ENCODE assay signal across 8 mouse cellular contexts in the genomic region with DNA sequence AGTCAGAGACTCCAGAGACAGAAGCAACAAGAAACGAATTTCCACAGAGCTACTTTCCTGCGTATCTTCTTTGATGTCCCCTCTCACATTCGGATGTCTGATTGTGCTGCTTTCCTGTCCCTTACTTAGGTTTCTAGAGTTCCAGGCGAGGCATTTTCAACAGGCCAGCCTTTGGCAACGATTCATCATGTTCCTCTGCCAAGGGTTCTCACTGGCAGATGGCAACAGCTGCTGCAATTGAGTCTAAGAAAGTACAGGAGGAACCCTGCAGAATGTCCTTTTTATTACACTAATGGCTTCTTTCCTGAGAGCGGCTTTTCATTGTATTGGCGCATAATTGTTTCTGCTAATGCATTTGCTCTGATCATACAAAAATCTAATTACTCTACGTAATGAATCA.
DNase-seq lines count a peak whose midpoint lies in the region; ATAC-seq and TF ChIP-seq lines count a peak whose summit lies in the region.

No protein-coding gene starts in this region.

- WGBS in limb, embryonic 14.5 days = 53% methylated on average over 8 of the region's 8 CpGs
- 65% methylated on average over 8 of the region's 8 CpGs for WGBS in limb, embryonic 10.5 days
- WGBS in bone marrow, adult 2 months = 38% methylated on average over 8 of the region's 8 CpGs
- whole genome bisulfite sequencing in embryonic facial prominence, embryonic 14.5 days = 50% methylated on average over 8 of the region's 8 CpGs
- WGBS in hindbrain, embryonic 13.5 days = 38% methylated on average over 8 of the region's 8 CpGs
- 52% methylated on average over 8 of the region's 8 CpGs for WGBS in liver, embryonic 16.5 days (ENCODE audit: insufficient replicate concordance)
- 53% methylated on average over 8 of the region's 8 CpGs for WGBS in small intestine, adult 2 months

- no peak overlapping the region for H3K27ac ChIP-seq in limb, embryonic 14.5 days (replicated peaks; ENCODE audit: low read depth, low read length)
- no peak overlapping the region for H3K27ac ChIP-seq in limb, embryonic 10.5 days
- H3K27ac ChIP-seq in bone marrow, adult 2 months (ENCODE audit: control insufficient read depth, insufficient read depth, low read depth, low read length, poor library complexity) = peak overlapping the region; percentile 31; the same call in 1 of the 2 replicates
- H3K27ac ChIP-seq in embryonic facial prominence, embryonic 14.5 days (replicated peaks; ENCODE audit: low read depth, low read length) = 0 out of 2 replicates have a peak overlapping the region, but pooled peaks have one; percentile 21
- peak overlapping the region; percentile 52; the same call in 1 of the 2 replicates for H3K27ac ChIP-seq in hindbrain, embryonic 13.5 days
- H3K27ac ChIP-seq in liver, embryonic 16.5 days (ENCODE audit: low read length) = peak overlapping the region; percentile 37; the same call in 1 of the 2 replicates
- peak overlapping the region; percentile 23 for H3K27ac ChIP-seq in small intestine, adult 2 months (ENCODE audit: insufficient read depth, low read depth, low read length)

- no peak overlapping the region for H3K4me3 ChIP-seq in limb, embryonic 14.5 days (replicated peaks; ENCODE audit: low read length)
- H3K4me3 ChIP-seq in limb, embryonic 10.5 days = no peak overlapping the region
- H3K4me3 ChIP-seq in bone marrow, adult 2 months (replicated peaks; ENCODE audit: control insufficient read depth, low read depth, low read length) = no peak overlapping the region
- H3K4me3 ChIP-seq in embryonic facial prominence, embryonic 14.5 days (ENCODE audit: low read depth, low read length) = no peak overlapping the region
- H3K4me3 ChIP-seq in hindbrain, embryonic 13.5 days = no peak overlapping the region
- H3K4me3 ChIP-seq in liver, embryonic 16.5 days (ENCODE audit: low read depth, low read length) = no peak overlapping the region
- no peak overlapping the region for H3K4me3 ChIP-seq in small intestine, adult 2 months (ENCODE audit: low read depth, low read length)

- no peaks in the 10 kb centered on the region for H3K4me1 ChIP-seq in limb, embryonic 14.5 days (ENCODE audit: control insufficient read depth, insufficient read depth, low read length)
- no peaks in the 10 kb centered on the region for H3K4me1 ChIP-seq in limb, embryonic 10.5 days
- peaks cover 13% of the 10 kb centered on the region for H3K4me1 ChIP-seq in bone marrow, adult 2 months (ENCODE audit: control insufficient read depth, insufficient read depth, low read length)
- H3K4me1 ChIP-seq in embryonic facial prominence, embryonic 14.5 days (ENCODE audit: control insufficient read depth, insufficient read depth, low read length) = no peaks in the 10 kb centered on the region; the same call in 1 of the 2 replicates
- H3K4me1 ChIP-seq in hindbrain, embryonic 13.5 days (replicated peaks) = peaks cover 17% of the 10 kb centered on the region
- no peaks in the 10 kb centered on the region; the same call in 1 of the 2 replicates for H3K4me1 ChIP-seq in liver, embryonic 16.5 days (ENCODE audit: control insufficient read depth, low read depth, low read length)
- peaks cover 6% of the 10 kb centered on the region; the same call in 1 of the 2 replicates for H3K4me1 ChIP-seq in small intestine, adult 2 months (ENCODE audit: control insufficient read depth, insufficient read depth, insufficient read length, low read length)

- H3K36me3 ChIP-seq in limb, embryonic 14.5 days (ENCODE audit: control insufficient read depth, insufficient read depth, low read length) = no peaks in the 10 kb centered on the region
- H3K36me3 ChIP-seq in limb, embryonic 10.5 days = no peaks in the 10 kb centered on the region
- H3K36me3 ChIP-seq in embryonic facial prominence, embryonic 14.5 days (ENCODE audit: control insufficient read depth, insufficient read depth, low read length) = no peaks in the 10 kb centered on the region
- H3K36me3 ChIP-seq in hindbrain, embryonic 13.5 days = no peaks in the 10 kb centered on the region
- H3K36me3 ChIP-seq in liver, embryonic 16.5 days (ENCODE audit: control insufficient read depth, insufficient read depth) = no peaks in the 10 kb centered on the region
- H3K36me3 ChIP-seq in small intestine, adult 2 months (ENCODE audit: control insufficient read depth, insufficient read depth, low read length) = no peaks in the 10 kb centered on the region

- no peak overlapping the region for H3K9ac ChIP-seq in limb, embryonic 14.5 days (ENCODE audit: low read depth, low read length, severe bottlenecking)
- H3K9ac ChIP-seq in embryonic facial prominence, embryonic 14.5 days (ENCODE audit: low read depth, low read length) = no peak overlapping the region
- H3K9ac ChIP-seq in hindbrain, embryonic 13.5 days = no peak overlapping the region
- H3K9ac ChIP-seq in liver, embryonic 16.5 days (ENCODE audit: low read depth, low read length) = no peak overlapping the region

- no peak overlapping the region for H3K4me2 ChIP-seq in limb, embryonic 14.5 days (replicated peaks; ENCODE audit: low read depth, low read length, severe bottlenecking)
- no peak overlapping the region for H3K4me2 ChIP-seq in embryonic facial prominence, embryonic 14.5 days (ENCODE audit: low read depth, low read length)
- no peak overlapping the region for H3K4me2 ChIP-seq in hindbrain, embryonic 13.5 days
- no peak overlapping the region for H3K4me2 ChIP-seq in liver, embryonic 16.5 days (ENCODE audit: low read depth, low read length)

- DNase-seq in limb, embryonic 14.5 days (ENCODE audit: low spot score) = peak; percentile 40
- DNase-seq in limb, embryonic 10.5 days (ENCODE audit: low spot score) = no peak
- DNase-seq in embryonic facial prominence, embryonic 14.5 days (ENCODE audit: low spot score) = peak; percentile 81

- no peak for TF ChIP-seq POLR2A in limb, embryonic 14.5 days (IDR thresholded peaks at IDR 0.05; ENCODE audit: borderline replicate concordance, extremely low read depth, insufficient read depth, insufficient read length)
- TF ChIP-seq POLR2A in bone marrow, adult 2 months (IDR thresholded peaks at IDR 0.05; ENCODE audit: borderline replicate concordance, control insufficient read depth, low read depth, low read length) = no peak
- TF ChIP-seq POLR2A in small intestine, adult 2 months (IDR thresholded peaks at IDR 0.05; ENCODE audit: low read depth, low read length) = no peak

- H3K9me3 ChIP-seq in limb, embryonic 14.5 days (ENCODE audit: control insufficient read depth, low read length) = no peaks in the 10 kb centered on the region
- H3K9me3 ChIP-seq in limb, embryonic 10.5 days (replicated peaks) = no peaks in the 10 kb centered on the region
- no peaks in the 10 kb centered on the region for H3K9me3 ChIP-seq in embryonic facial prominence, embryonic 14.5 days (ENCODE audit: control insufficient read depth, low read length)
- no peaks in the 10 kb centered on the region for H3K9me3 ChIP-seq in hindbrain, embryonic 13.5 days
- no peaks in the 10 kb centered on the region for H3K9me3 ChIP-seq in liver, embryonic 16.5 days (replicated peaks; ENCODE audit: control insufficient read depth, low read length)

- TF ChIP-seq CTCF in bone marrow, adult 2 months (IDR thresholded peaks at IDR 0.05; ENCODE audit: control insufficient read depth, insufficient read depth, low read length) = no peak
- TF ChIP-seq CTCF in small intestine, adult 2 months (IDR thresholded peaks at IDR 0.05; ENCODE audit: extremely low read depth, insufficient read length, insufficient replicate concordance, low read depth, low read length) = no peak

- no peaks in the 10 kb centered on the region for H3K27me3 ChIP-seq in limb, embryonic 14.5 days (ENCODE audit: control insufficient read depth, insufficient read depth, low read length)
- H3K27me3 ChIP-seq in limb, embryonic 10.5 days (ENCODE audit: low read depth, poor library complexity, severe bottlenecking) = no peaks in the 10 kb centered on the region
- H3K27me3 ChIP-seq in embryonic facial prominence, embryonic 14.5 days (replicated peaks; ENCODE audit: control insufficient read depth, insufficient read depth, low read length) = no peaks in the 10 kb centered on the region
- H3K27me3 ChIP-seq in hindbrain, embryonic 13.5 days = no peaks in the 10 kb centered on the region
- no peaks in the 10 kb centered on the region for H3K27me3 ChIP-seq in liver, embryonic 16.5 days (ENCODE audit: control insufficient read depth, insufficient read depth, low read depth, low read length)
- no peaks in the 10 kb centered on the region for H3K27me3 ChIP-seq in small intestine, adult 2 months (ENCODE audit: control insufficient read depth, insufficient read depth, low read length)

- no peak for ATAC-seq in limb, embryonic 14.5 days (ENCODE audit: low FRiP score, low read depth)
- ATAC-seq in embryonic facial prominence, embryonic 14.5 days (ENCODE audit: low read depth) = no peak
- ATAC-seq in hindbrain, embryonic 13.5 days (ENCODE audit: low FRiP score) = 0 out of 2 replicates have a peak, but pooled peaks have one; percentile 34
- ATAC-seq in liver, embryonic 16.5 days (ENCODE audit: low read depth) = no peak
- ATAC-seq in erythroblast, adult 5-6 weeks (replicated peaks; ENCODE audit: low FRiP score, poor library complexity, severe bottlenecking) = no peak

Comparison
In these comparisons a context has a peak if more than half of its experiments do, and no peak if none do; other contexts are left out.
1. H3K27ac ChIP-seq: peak in bone marrow, adult 2 months (single experiment), embryonic facial prominence, embryonic 14.5 days (single experiment), hindbrain, embryonic 13.5 days (single experiment), liver, embryonic 16.5 days (single experiment) and small intestine, adult 2 months (single experiment); none in limb, embryonic 14.5 days (single experiment) and limb, embryonic 10.5 days (single experiment).